Mouse (Mus musculus) lung, postnatal 36 days (tissue): ENCODE results near the gene Acot6.

Experiments
- DNase-seq: peaks from one replicate; pipeline ENCODE4 v3.0.0; 2022; ENCODE audit warnings: mixed read lengths

Acot6 gene

DNA sequence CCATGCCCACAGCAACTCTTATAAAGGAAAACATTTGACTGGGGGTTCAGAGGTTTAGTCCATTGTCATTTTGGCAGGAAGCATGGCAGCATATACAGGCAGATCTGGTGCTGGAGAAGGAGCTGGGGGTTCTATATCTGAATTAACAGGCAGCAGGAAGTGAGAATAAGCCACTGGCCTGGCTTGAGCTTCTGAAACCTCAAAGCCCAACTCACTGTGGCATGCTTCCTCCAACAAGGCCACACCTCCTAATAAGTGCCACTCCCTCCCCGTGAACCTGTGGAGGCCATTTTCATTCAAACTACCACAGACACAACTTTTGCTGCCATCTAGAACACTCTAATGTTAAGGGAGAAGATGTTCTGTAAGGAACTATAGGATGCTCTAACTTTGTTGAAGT lies 7.2 kb downstream of the Acot6 start:
- DNase-seq, result no peak

DNA sequence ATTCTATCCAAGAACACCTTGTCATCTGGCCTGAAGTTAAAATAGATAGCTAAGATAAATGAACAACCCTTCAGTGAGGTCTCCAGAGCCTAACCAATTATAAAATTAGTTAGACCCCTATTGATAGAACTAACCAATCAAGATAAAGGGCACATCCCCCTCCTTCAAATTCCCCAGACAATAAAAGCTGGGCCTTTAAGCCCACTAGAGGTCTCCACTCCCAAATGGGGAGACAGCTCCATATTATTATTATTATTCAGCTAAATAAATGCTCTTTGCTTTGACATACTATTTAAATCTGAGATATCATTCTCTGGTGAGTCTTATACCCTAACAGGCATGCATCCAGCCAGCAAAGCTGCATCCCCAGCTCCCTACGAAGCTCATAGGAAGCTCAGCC lies 9.5 kb downstream of the Acot6 start:
- DNase-seq, result no peak

DNA sequence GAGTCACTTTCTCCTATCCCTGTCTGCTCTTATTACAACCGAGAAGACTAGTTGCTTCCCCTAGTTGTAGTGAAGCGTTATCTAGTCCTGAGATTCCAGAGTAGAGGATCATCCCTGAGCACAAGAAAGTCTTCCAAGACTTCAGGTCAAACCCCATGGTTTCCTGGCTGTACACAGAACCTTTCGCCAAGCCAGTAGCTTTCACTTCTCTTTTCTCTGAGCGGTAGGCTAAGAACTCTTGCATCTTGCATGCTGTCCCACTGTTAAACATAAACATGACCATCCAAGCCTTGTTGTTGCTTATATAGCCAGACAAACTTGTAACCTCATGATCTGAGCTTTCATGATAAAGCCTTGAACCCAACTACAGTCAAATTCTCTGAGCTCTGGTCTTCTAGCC lies 10.4 kb downstream of the Acot6 start:
- DNase-seq, result no peak

DNA sequence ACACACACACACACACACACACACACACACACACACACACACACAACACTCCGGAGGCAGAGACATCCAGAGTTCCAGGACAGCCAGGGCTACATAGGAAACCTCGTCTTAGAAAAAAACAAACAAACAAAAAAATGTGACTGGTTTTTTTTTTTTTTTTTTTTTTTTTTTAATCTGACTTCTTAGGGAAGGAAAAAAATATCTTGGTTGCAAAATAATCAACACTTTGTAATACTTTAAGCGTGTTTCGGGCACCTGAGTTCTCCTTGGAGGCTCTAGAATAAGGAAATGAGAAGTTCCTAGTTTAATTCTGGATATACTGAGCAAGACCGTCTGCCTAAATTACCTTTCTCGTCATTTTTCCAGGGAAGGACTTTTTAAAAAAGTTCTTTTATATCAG lies 13.2 kb downstream of the Acot6 start:
- DNase-seq, result no peak

DNA sequence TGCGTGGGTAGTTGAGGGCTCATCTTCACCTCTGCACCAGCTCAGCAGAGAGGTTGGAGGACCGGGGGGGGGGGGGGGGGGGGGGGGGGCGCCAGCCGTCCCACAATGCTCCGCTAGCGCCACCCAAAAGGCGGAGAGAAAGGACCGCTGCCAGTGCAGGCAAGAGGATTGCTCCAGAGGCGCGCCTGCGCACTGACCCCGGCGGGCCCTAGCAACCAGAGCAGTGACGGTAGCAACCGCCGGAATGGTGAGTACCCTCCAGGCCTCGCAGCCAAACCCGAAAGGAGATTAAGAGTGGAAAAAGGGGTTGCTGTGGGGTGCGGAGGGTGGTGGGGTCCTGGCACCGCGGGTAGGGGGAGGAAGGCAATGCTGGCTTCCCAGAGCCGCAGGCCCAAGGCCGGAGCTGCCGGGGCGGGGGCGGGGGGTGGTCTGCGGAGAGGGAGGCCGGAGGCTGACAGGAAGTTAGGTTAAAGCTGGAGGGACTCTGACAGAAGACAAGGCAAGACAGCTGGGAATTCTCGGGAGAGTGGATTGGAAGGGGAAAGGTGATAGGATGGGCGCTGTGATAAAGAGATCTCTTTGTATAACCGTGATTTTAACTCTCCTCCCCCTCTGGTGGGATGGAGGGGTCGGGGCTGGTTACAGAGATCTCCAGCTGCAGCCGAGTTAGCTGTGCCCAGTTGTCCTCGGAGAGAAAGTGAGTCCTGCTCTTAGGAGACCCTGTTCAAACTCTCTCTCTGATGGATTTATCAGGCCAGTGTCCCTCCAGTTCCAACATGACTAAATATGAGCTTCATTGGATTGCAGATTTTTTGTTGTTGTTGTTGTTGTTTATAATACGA lies 13.9 kb downstream of the Acot6 start, which contains the start of gene Dnal1:
Dnal1 (plus strand) TSS at position 214 of the 842 bp plus-strand sequence.
- peak; percentile 94 for DNase-seq

DNA sequence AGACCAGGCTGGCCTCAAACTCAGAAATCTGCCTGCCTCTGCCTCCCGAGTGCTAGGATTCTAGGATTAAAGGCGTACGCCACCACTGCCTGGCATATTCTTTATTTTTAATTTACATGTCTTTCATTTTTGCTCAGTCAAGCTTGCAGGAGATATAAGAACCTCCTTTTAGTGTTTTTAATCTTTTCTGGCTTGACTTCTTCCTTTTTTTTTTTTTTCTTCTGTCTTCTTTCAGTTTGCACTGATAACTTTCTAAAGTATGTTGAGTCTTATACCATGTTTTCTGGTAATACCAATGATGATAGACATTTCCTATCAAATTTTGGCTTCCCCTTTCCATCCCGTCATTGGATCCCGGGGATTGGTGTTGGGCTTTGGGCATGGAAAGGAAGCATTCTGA lies 19.1 kb downstream of the Acot6 start:
- DNase-seq, result no peak

DNA sequence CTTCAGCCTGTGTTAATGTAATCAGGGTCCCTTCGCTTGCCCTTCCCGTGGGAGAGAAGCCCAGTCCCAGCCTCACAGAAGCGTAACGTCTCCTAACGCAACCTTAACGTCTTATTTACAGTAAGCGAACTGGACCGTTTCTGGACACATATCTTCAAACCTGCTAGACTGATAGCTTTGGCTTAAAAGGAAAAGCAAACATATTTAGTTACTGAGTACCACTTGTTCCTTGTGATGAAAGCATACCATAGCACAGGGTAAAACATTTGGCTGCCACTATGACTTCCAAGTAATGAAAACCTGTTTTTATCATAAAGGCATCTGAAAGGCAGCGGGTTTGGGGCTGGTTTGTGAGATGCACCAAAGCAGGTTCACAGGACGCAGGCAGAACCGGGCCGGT lies 25.4 kb downstream of the Acot6 start:
- peak; percentile 31 for DNase-seq

DNA sequence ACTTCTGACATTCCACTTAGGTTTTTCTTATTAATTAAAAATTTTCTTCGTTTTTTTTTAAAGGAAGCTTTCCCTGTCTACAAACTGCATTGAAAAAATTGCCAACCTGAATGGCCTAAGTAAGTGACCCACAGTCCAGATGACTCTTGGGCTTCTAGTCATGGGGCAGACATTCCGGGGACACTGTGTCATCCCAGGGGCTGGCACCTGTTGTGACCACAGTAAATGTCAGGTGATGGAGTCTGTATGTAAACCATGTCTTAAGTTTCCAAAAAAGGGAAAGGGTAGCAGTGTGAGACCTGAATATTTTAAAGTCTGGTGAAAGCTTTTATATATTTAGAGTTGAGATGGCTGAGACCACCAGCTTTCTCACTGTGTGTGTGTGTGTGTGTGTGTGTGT lies 26.4 kb downstream of the Acot6 start:
- no peak for DNase-seq

DNA sequence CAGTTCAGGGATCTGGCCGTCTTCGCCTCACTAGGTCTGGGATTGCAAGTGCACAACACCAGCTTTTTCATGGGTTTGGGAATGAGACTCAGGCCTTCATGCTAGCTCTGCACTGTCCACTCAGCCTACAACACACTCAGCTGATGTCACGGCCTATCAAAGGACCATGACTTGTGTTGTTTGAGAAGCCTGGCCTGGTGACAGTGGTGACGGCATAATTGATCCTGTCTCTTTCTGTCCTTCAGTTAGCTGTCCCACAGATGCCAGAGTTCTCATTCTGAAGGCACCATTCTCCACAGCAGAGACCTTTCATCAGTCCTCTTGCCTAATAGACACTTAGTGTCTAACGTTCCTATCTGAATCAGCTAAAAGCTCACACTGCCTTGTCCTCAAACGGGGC lies 28.1 kb downstream of the Acot6 start:
- DNase-seq, result no peak

DNA sequence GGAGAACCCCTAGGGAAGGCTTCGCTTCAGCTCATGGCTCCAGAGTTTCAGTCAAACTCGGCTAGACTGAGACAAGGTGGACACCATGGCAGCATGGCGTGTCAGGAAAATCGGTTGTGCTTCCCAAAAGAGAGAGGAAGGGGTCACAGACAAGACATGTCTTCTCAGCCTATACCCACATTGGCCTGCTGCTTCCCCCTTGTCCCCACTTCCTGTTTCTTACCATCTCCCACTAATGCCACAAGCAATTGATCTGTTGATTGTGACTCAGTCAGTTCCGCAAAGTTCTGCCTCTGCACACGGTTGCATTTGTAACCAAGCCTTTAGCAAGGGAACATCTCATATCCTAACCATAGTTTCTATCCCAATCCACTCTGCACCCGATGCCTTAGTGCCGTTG lies 29.5 kb downstream of the Acot6 start:
- DNase-seq, result peak; percentile 54

DNA sequence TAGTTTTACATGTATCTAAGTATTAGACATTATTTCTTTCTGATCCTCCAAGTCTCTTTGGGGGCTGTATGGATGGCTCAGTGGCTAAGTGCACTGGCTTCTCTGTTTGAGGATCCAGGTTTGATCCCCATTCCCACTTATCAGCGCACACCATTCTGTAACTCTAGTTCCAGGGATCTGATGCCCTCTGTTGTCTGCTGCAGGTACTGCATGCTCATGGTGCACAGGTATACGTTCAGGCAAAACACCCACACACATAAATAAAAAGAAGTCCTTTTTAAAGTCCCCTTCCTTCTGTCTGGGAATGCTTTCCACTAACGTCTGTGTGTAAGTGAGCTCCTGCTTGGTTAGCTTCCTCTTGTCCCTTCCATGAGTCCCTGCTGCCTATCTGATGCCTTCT lies 31.8 kb downstream of the Acot6 start:
- DNase-seq, result peak; percentile 71

DNA sequence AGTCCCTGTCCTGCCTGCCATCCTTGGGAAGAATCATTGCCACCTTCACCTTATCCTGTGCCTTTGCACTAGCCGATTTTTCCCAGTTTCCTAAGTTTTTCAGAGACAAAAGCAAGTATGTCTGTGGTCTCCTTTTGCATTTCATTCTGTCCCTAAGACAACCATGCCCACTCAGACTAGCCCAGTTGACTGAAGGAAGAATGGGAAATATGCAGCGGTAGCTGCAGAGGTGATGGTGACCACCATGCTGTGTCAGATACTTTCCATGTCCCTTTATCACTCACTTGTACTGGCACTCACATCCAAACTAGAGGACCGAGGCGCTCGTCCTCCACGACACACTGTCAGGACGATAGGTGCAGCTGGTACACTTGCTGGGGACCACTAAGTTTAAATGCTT lies 36.7 kb downstream of the Acot6 start:
- DNase-seq, result no peak

DNA sequence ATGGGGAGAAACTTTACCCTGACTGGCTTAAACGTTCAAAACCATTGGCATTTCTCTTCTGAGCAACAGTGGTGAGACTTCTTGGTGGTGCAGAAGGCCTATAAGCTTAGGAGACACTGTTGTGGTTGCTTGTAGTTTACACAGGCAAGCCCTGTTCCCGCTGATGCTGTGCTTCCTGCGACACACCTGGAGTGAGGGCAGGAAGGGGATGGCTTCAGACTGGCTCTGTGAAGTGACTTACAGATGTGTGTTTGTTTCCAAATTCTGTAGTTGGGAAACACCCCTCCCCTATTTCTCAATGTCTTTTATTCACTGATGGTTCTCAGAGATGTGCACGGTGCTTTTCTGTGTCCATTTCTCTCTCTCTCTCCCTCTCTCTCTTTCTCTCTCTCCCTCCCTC lies 39.7 kb downstream of the Acot6 start:
- no peak for DNase-seq

DNA sequence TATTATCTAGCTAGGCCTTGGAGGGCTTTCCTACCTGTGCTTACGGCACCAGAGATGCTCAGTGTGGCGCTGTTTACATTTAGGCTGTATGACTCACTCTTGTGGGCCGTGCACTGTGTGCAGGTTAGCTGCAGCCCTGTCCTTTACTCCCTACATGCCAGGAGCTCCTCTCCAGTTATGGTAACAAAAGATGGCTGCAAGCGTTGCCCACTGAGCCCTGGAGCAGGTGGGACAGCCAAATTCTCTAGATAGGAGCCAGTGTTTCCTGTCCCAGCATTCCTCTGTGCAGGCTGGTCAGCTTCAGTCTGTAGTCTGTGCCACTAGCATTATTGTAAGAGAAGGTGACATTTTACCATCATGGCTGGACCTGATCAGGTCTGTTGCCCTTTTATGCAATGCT lies 40.8 kb downstream of the Acot6 start:
- no peak for DNase-seq

DNA sequence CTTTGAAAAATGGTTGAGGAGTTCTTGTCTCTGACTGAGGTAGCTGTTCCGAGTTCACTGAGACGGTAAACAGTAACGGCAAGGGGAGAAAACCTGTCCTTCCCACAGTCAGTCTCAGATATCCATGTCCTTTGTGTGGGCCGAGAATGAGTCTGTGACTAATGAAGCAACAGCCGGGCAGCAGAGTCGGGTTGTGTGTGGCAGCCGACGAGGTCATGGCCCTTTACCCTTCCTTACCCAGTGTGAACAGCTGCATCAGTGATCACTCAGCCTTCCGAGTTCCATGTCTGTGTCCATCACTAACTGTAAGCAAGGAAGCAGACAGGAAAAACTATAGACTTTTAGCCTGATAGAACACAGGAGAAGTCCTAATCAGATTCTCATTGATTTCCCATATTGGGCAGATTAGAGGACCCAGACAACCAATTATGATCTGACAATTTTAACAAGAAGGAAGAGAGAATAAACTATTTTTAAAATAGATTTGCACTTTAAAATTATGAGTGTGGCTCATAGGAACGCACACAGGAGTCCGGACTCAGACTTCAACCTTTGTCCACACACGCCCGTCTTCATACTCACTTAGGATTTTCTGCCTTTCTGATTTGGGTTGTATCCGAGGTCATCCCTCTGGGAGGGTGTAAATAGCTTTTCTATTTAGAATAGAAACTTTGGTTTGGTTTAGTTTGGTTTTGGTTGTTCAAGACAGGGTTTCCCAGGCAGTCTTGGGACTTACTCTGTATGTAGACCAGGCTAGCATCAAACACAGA lies 42.0 kb downstream of the Acot6 start:
- DNase-seq, result no peak

DNA sequence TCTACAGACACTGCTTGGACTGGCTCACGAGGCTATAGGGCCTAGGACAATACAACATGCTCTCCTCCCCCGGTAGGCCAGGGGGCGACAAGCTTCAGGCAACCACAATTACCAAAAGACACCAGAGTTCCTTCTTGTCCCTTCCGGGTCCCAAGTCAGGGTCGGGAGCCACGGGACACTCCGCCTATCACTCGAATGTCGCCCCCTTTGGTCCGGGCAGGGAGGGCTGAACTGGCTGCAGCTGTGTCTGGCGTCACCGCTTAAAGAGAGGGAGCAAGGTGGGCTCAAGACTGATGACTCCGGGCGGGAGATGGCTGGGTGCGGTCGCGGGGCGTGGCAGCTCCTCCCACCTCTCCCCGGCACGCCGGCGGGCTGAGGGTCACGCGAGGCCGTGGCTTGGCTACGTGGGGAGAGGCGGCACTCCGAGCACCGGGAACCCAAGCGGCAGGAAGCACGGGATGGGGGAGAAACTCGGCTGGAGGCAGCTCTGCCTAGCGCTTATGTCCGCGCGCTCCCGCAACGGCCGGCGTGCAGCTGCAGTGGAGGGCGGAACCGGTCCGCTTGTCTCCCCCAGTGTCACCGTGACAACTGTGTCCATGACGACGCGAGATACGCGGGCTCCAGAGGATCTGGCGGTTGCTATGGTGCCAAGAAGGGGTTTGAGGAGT lies 47.6 kb downstream of the Acot6 start, which contains the start of gene Pnma1:
Pnma1 (minus strand) TSS at position 536 of the 668 bp plus-strand sequence.
- peak; percentile 70 for DNase-seq

DNA sequence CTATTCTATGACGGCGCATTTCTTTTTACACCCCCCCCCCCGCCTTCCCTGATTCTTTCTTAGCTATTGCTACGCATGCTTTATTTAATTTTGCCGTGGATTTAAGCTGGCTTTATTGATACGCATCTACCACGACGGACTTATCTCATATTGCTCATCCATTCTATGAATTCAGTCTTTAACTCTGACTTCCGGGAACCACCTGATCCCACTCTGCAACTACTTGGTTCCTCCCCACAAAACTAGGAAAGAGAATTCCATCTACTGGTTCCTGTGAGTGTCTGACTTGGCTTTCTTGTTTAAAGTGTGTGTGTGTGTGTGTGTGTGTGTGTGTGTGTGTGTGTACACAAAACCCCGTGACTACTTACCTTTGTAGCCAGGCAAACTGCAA lies 48.2 kb downstream of the Acot6 start:
- no peak for DNase-seq

DNA sequence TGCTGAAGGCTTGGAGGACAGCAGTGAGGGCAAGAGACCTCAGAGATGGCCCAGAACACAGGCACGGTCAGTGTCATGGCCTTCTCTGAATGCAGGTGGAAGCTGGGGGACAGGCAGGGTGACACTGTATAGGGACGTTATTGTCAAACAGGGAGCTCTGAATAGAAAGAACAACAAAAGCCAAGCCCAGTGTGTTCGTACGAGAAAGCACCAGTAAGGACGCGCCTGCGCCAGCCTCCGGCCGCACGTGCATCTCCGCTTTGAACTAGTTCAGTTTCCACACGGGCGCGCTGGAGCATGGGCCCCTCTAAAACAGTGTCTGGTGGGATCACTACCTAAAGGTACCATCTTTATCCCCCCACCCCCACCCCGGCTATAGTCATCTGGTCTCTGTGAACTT lies 49.5 kb downstream of the Acot6 start:
- no peak for DNase-seq

DNA sequence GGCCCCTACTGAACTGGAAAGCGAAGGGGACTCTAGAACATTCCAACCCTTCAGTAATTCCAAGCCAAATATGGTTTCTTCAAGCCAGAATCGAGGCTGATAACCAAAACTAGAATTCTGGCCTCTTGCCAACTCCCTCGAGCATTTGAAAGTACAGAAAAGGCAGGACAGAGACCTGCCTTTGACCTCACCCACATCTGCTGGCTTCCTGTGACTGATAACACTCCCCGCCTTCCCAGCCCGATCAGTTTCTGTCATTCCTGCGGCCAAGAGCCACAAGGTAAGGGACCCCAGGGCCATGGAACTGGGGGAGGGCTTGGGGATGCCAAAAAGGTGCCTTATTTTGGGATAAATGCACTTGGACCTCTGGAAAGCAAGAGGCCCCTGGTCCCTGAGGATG lies 50.5 kb downstream of the Acot6 start:
- DNase-seq, result peak; percentile 29

DNA sequence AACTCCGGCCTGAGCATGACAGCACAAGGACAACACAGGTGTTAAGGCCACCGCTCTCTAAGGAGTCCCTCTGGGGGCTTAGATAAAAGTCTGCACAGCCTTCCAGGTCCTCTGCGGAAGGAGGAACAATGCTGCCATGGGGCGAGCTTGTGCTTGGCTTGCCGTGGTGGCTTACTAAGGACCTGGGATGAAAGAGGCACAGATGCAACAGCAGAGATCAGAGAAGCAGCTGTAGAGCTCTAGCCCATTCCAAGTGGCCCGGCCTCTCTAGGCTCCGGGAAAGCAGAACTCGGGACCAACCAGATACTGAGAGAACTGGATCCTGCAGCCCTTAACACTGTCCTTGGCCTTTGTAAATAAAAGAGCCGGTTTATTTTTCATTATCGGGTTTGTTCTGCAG lies 51.5 kb downstream of the Acot6 start:
- DNase-seq, result no peak

DNA sequence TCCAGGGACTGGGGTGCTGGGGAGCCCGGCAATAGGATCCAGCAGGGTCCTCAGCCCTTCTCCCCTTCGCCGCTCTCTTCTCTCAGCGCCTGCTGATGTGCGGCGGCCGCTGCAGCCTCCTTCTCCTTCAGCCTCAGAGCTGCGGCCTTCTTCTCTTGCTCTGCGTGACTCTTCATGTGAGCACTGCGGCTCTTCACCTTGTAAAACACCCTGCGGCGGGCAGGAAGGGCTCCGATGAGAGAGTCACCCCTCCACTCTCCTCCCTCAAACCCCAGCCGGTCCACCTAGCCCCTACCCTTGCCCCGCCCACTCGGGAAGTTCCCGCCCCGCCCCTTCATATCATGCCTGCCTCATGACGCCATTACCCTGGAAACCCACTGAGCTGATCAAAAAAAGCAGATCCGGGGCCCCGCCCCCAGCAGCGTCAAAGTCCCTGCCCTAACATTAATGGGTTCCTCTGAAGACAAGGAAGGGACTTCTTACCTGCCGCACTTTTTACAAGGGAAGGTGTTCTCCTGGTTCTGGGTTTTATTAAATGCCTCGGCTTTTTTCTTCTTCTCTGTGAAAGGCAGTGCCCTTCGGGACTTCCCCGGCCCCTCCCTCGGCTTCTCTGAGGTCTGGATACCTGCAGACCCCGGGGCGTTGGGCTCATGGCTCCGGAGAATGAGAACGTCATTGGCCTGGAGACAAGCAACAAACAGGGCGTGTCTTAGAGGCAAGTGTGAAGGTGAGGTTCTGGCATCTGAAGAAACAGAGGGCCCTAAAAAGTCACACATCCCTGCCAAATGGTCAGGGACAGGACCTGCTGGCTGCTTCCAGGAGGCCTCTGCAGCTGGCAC lies 52.1 kb downstream of the Acot6 start:
- no peak for DNase-seq

DNA sequence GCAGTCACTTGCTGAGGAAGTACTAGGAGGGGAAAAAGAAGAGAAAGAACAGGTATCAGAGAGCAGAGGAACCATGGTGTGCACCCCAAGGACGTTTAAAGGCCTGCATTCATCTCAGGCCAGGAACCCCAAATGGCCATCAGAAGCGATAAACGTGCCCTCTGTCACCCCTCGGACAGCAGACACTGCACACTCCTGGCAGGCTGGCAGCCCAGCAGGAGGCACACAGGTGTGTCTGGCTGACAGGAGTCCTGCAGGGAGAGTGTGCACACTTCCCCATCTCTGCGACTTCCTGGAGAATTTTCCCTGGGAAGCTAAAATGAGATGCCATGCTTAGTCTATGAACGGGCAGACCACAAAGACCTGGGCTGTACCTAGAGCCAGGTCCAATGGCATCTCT lies 53.0 kb downstream of the Acot6 start:
- DNase-seq, result no peak
